Mouse (Mus musculus) liver, embryonic 18 days (tissue): ENCODE data around the gene Tpst1. TPM values are rescaled to one million over a fixed set of nuclear protein-coding genes. Genes with fewer than 3 reads are reported as not detected.

Experiments
- polyA plus RNA-seq: library from polyadenylated mRNA; depleted of rRNA; stranded (reverse); fragments of >200 nt; gene quantifications from 2 replicates; pipeline ENCODE4 v1.2.3, GENCODE M21; 2012; rRNA removed

The Tpst1 gene
- polyA plus RNA-seq: 12.0 and 12.4 TPM in 2 replicates

GRCm38 (mm10) chr5:130073026-130073425 lies at the start of gene Tpst1:
Tpst1 (plus strand) TSS chr5:130073326.

GRCm38 (mm10) chr5:130029142-130029897 lies 43.8 kb upstream of the Tpst1 start, which contains the start of the genes Asl and Crcp:
Asl (minus strand) TSS chr5:130029247.
Crcp (plus strand) TSS chr5:130029290.

DNA sequence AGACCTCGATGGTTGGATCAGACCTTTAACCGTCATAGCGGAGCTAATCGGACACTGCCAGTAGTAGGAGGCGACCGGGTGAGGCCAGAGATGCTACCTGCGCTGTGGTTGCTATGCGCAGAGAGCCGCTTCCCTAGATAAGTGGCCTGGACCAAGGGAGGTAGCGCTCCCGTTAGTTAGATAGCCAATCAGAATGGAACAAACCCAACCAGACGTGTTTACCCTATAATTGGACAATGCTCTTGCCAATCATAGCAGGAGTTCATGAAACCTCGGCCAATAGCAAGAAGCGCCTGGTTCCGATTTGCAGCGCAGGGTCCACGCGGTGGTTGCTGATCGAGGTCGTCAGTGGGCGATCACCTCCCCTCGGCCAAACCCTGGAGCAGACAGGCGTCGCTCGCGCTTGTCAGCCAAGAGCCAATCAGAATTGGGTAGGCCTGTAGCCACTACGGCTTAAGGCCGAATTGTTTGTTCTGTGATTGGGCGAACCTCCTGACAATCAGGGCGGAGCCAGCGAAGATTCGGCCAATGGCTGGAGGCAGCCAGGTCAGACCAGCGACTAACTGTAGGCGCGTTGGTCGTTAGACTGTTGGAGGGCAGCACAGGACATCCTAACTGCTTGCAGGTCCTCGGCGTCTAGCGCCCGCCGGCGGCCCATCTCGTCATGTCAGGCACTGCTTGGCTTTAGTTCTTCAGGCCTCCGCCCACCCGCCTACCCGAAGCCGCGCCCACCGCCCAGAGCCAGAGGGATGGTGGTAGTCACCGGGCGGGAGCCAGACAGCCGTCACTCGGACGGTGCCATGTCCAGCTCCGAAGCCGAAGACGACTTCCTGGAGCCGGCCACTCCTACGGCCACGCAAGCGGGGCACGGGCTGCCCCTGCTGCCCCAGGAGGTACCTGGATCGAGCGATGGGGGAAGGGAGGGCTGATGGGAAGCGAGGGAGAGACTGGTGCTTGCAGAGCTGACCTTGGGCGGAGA lies 71.5 kb downstream of the Tpst1 start, which contains the start of gene Kctd7:
Kctd7 (plus strand) TSS at position 528 of the 979 bp plus-strand sequence.

GRCm38 (mm10) chr5:130171423-130171954 lies 98.4 kb downstream of the Tpst1 start, which contains the start of gene Rabgef1:
Rabgef1 (plus strand) TSS chr5:130171798.

Other genes with a start within 250 kb of the Tpst1 start
- gene Sumf2, start 226.3 kb upstream of the Tpst1 start, polyA plus RNA-seq: 8.7 and 9.7 TPM in 2 replicates
- 756 and 757 TPM in 2 replicates for gene Chchd2, start 185.9 kb upstream of the Tpst1 start, polyA plus RNA-seq
- 2.2 and 2.3 TPM in 2 replicates for gene Zbed5, start 177.6 kb upstream of the Tpst1 start, polyA plus RNA-seq
- 0.03 and 0.06 TPM in 2 replicates for gene Phkg1, start 174.8 kb upstream of the Tpst1 start, polyA plus RNA-seq
- gene Nupr1l, start 164.8 kb upstream of the Tpst1 start, polyA plus RNA-seq: 0.84 and 0.87 TPM in 2 replicates
- gene Vkorc1l1, start 131.4 kb upstream of the Tpst1 start, polyA plus RNA-seq: 16.9 and 17.0 TPM in 2 replicates
- gene Gusb, start 70.3 kb upstream of the Tpst1 start, polyA plus RNA-seq: 16.6 and 17.4 TPM in 2 replicates
- 103 and 107 TPM in 2 replicates for gene Asl, start 44.1 kb upstream of the Tpst1 start, polyA plus RNA-seq
- 13.7 and 13.9 TPM in 2 replicates for gene Crcp, start 44.0 kb upstream of the Tpst1 start, polyA plus RNA-seq
- 3.0 and 3.6 TPM in 2 replicates for gene Kctd7, start 71.5 kb downstream of the Tpst1 start, polyA plus RNA-seq
- gene Rabgef1, start 98.5 kb downstream of the Tpst1 start, polyA plus RNA-seq: 11.8 and 13.4 TPM in 2 replicates
- 14.3 and 16.6 TPM in 2 replicates for gene Tmem248, start 143.8 kb downstream of the Tpst1 start, polyA plus RNA-seq
- gene Sbds, start 182.2 kb downstream of the Tpst1 start, polyA plus RNA-seq: 33.5 and 35.2 TPM in 2 replicates
- 5.5 and 6.3 TPM in 2 replicates for gene Tyw1, start 182.3 kb downstream of the Tpst1 start, polyA plus RNA-seq